Comparison of ENCODE assay signal across 8 mouse cellular contexts in the genomic region with DNA sequence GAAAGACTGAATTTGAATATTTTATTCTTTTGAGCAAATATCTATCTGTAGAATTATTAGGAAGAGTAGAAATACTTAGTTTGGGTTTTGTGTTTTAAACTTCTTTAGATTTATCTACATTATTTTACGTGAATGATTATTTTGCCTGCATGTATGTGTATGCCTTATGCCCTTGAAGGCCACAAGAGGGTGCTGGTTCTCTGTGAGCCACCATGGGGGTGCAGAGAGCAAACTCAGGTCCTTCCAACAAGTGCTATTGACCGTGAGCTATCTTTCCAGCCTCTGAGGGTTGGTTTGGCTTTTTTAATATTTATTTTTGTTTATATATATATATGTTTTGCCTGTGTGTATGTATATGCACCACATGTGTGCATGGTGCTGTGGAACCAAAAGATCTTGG. TPM values are rescaled to one million over a fixed set of nuclear protein-coding genes. Genes with fewer than 3 reads are reported as not detected.
DNase-seq lines count a peak whose midpoint lies in the region; ATAC-seq and TF ChIP-seq lines count a peak whose summit lies in the region.

No protein-coding gene starts in this region.

- H3K4me2 ChIP-seq in midbrain, embryonic 14.5 days (ENCODE audit: low read length), result no peak overlapping the region
- H3K4me2 ChIP-seq in midbrain, embryonic 15.5 days, result no peak overlapping the region
- no peak overlapping the region for H3K4me2 ChIP-seq in midbrain, embryonic 16.5 days (ENCODE audit: low read length)

- 70% methylated on average over 2 of the region's 2 CpGs for WGBS in midbrain, embryonic 14.5 days
- 87% methylated on average over 2 of the region's 2 CpGs for WGBS in midbrain, embryonic 15.5 days
- WGBS in midbrain, embryonic 16.5 days, result 71% methylated on average over 2 of the region's 2 CpGs

- TF ChIP-seq POLR2A in cortical plate, adult 2 months (IDR thresholded peaks at IDR 0.05; ENCODE audit: extremely low read depth, insufficient read depth, low read length), result no peak

- H3K9me3 ChIP-seq in midbrain, embryonic 14.5 days (ENCODE audit: control insufficient read depth, low read length), result no peaks in the 10 kb centered on the region
- H3K9me3 ChIP-seq in midbrain, embryonic 15.5 days, result no peaks in the 10 kb centered on the region
- H3K9me3 ChIP-seq in midbrain, embryonic 16.5 days (replicated peaks; ENCODE audit: control insufficient read depth, low read length, poor library complexity, severe bottlenecking), result no peaks in the 10 kb centered on the region

- peak; percentile 28 to 36 for DNase-seq in cerebellum, postnatal 10 days
- DNase-seq in cerebellum, adult 8-10 months, result no peak
- peak; percentile 63 for DNase-seq in midbrain, embryonic 14.5 days
- peak; percentile 29 for DNase-seq in lung, postnatal 14 days
- no peak for DNase-seq in frontal cortex, postnatal 25 days (ENCODE audit: low spot score in 2 of 2)

- peaks cover 77% of the 10 kb centered on the region for H3K36me3 ChIP-seq in midbrain, embryonic 14.5 days (ENCODE audit: control insufficient read depth, insufficient read depth, low read length)
- peaks cover 33% of the 10 kb centered on the region; the same call in 1 of the 2 replicates for H3K36me3 ChIP-seq in midbrain, embryonic 15.5 days (replicated peaks)
- peaks cover 18% of the 10 kb centered on the region for H3K36me3 ChIP-seq in midbrain, embryonic 16.5 days (ENCODE audit: control insufficient read depth, insufficient read depth, low read length)

- ATAC-seq in midbrain, embryonic 14.5 days (ENCODE audit: low FRiP score, low TSS enrichment), result no peak
- ATAC-seq in midbrain, embryonic 15.5 days (replicated peaks), result no peak
- ATAC-seq in midbrain, embryonic 16.5 days, result no peak

- H3K27ac ChIP-seq in midbrain, embryonic 14.5 days (replicated peaks; ENCODE audit: low read depth, low read length), result no peak overlapping the region
- no peak overlapping the region for H3K27ac ChIP-seq in midbrain, embryonic 15.5 days
- no peak overlapping the region for H3K27ac ChIP-seq in cortical plate, adult 2 months (ENCODE audit: insufficient read depth, low read length)
- no peak overlapping the region for H3K27ac ChIP-seq in midbrain, embryonic 16.5 days (ENCODE audit: low read length)

- H3K27me3 ChIP-seq in midbrain, embryonic 14.5 days (ENCODE audit: control insufficient read depth, insufficient read depth, low read length), result no peaks in the 10 kb centered on the region
- H3K27me3 ChIP-seq in midbrain, embryonic 15.5 days (replicated peaks), result no peaks in the 10 kb centered on the region
- H3K27me3 ChIP-seq in midbrain, embryonic 16.5 days (ENCODE audit: control insufficient read depth, insufficient read depth, low read depth, low read length), result no peaks in the 10 kb centered on the region

- no peaks in the 10 kb centered on the region for H3K4me1 ChIP-seq in midbrain, embryonic 14.5 days (ENCODE audit: control insufficient read depth, insufficient read depth, low read length)
- no peaks in the 10 kb centered on the region for H3K4me1 ChIP-seq in midbrain, embryonic 15.5 days
- H3K4me1 ChIP-seq in cortical plate, adult 2 months (ENCODE audit: control insufficient read depth, insufficient read depth, low read length), result no peaks in the 10 kb centered on the region
- no peaks in the 10 kb centered on the region for H3K4me1 ChIP-seq in midbrain, embryonic 16.5 days (ENCODE audit: control insufficient read depth, insufficient read depth, low read length)

- peak; percentile 58 for TF ChIP-seq CTCF in cortical plate, adult 2 months (IDR thresholded peaks at IDR 0.05; ENCODE audit: extremely low read depth, insufficient read depth, low read length)

- no peak overlapping the region for H3K9ac ChIP-seq in midbrain, embryonic 14.5 days (replicated peaks; ENCODE audit: low read length)
- no peak overlapping the region for H3K9ac ChIP-seq in midbrain, embryonic 15.5 days
- no peak overlapping the region for H3K9ac ChIP-seq in midbrain, embryonic 16.5 days (ENCODE audit: low read depth, low read length)

- H3K4me3 ChIP-seq in midbrain, embryonic 14.5 days (replicated peaks; ENCODE audit: low read depth, low read length), result no peak overlapping the region
- H3K4me3 ChIP-seq in midbrain, embryonic 15.5 days, result no peak overlapping the region
- no peak overlapping the region for H3K4me3 ChIP-seq in cortical plate, adult 2 months (ENCODE audit: insufficient read depth, low read length)
- no peak overlapping the region for H3K4me3 ChIP-seq in midbrain, embryonic 16.5 days (ENCODE audit: low read depth, low read length)

RNA-seq across cellular contexts. Expression of a gene that starts 28.9 kb away (rescaled TPM):
- polyA plus RNA-seq in midbrain, embryonic 14.5 days (2014; fragmentation: Nextera tagmentation; extraction: Ambion mirVana), result 698 and 838 TPM in 2 replicates
- polyA plus RNA-seq in midbrain, embryonic 15.5 days (2015; fragmentation: Nextera tagmentation; extraction: Ambion mirVana), result 700 and 732 TPM in 2 replicates
- 788 and 867 TPM in 2 replicates for polyA plus RNA-seq in cortical plate, adult 2 months (2012; rRNA removed)
- polyA plus RNA-seq in midbrain, embryonic 16.5 days (2015; fragmentation: Nextera tagmentation; extraction: Ambion mirVana), result 679 and 729 TPM in 2 replicates

Comparison
In these comparisons a context has a peak if more than half of its experiments do, and no peak if none do; other contexts are left out.
1. DNase-seq: peak in cerebellum, postnatal 10 days (2 of 2), midbrain, embryonic 14.5 days (single experiment) and lung, postnatal 14 days (single experiment); none in cerebellum, adult 8-10 months (single experiment) and frontal cortex, postnatal 25 days (0 of 2).